ENCODE assay signal across 16 mouse cellular contexts in the genomic region with DNA sequence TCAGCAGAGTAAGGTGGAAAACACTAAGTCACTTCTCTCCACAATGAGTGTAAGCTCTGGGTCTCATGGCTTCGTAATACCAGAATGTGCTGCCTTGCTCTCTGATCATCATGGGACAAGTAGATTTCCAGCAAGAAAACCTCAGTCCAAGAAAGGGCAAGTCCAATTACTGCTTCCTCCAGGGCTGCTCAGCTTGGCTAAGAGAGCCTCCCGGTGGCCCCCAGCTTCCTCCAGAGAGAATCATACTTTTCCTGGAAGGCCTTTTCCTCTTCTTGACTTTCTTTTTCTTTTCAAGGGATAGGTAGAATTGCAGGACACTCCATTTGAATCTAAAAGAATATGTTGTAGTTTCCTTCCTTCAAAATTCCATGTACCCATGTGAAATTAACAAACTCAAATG.
DNase-seq lines count a peak whose midpoint lies in the region; ATAC-seq and TF ChIP-seq lines count a peak whose summit lies in the region.
"Had no signal": no experiment of that assay in that cellular context is flagged by ENCODE, and none has a peak within 500 bp of the region (broad histone marks: within the 10 kb centered on the region; RNA-seq: fewer than 3 reads in every experiment).

No protein-coding gene starts in this region.

- peak; percentile 57 for TF ChIP-seq CTCF in kidney, postnatal 0 days (IDR thresholded peaks at IDR 0.05; ENCODE audit: low read depth)

- no peak overlapping the region for H3K27ac ChIP-seq in kidney, postnatal 0 days
- no peak overlapping the region for H3K27ac ChIP-seq in kidney, embryonic 15.5 days
- no peak overlapping the region for H3K27ac ChIP-seq in hindbrain, embryonic 13.5 days
- H3K27ac ChIP-seq: embryonic facial prominence, embryonic 12.5 days; hindbrain, embryonic 15.5 days; limb, embryonic 13.5 days; liver, embryonic 15.5 days; midbrain, embryonic 15.5 days had no signal

- peak; percentile 11 for DNase-seq in adrenal gland, postnatal 14 days
- no peak for DNase-seq in adrenal gland, adult 18-20 months (ENCODE audit: low spot score in 2 of 2)
- DNase-seq in kidney, postnatal 0 days (ENCODE audit: low spot score), result peak; percentile 45
- peak; percentile 62 for DNase-seq in NIH3T3 (ENCODE audit: low read depth)
- peak; percentile 14 for DNase-seq in lung, postnatal 10 days
- no peak for DNase-seq in frontal cortex, adult 2 months (ENCODE audit: extremely low spot score in 1 of 2, low spot score in 1 of 2)
- DNase-seq: cerebellum, adult 8-10 months; thymus, postnatal 4 days had no signal

- no peak for ATAC-seq in kidney, postnatal 0 days (replicated peaks; ENCODE audit: low FRiP score, low read depth)
- no peak for ATAC-seq in kidney, embryonic 15.5 days (replicated peaks; ENCODE audit: low FRiP score)
- no peak for ATAC-seq in hindbrain, embryonic 13.5 days (ENCODE audit: low FRiP score)
- ATAC-seq: forebrain, embryonic 16.5 days; midbrain, embryonic 15.5 days had no signal

- WGBS in kidney, postnatal 0 days, result 59% methylated on average over 2 of the region's 2 CpGs
- WGBS in kidney, embryonic 15.5 days, result 67% methylated on average over 2 of the region's 2 CpGs
- 80% methylated on average over 2 of the region's 2 CpGs for WGBS in hindbrain, embryonic 13.5 days

- H3K4me1 ChIP-seq in kidney, postnatal 0 days (replicated peaks; ENCODE audit: insufficient read depth, low read length), result no peaks in the 10 kb centered on the region
- H3K4me1 ChIP-seq in kidney, embryonic 15.5 days, result peaks cover 9% of the 10 kb centered on the region
- 0 out of 2 replicates have a peak, but pooled peaks cover 4% of the 10 kb centered on the region for H3K4me1 ChIP-seq in hindbrain, embryonic 13.5 days (replicated peaks)
- H3K4me1 ChIP-seq: hindbrain, embryonic 15.5 days; liver, embryonic 15.5 days had no signal

- no peak overlapping the region for H3K4me2 ChIP-seq in kidney, postnatal 0 days (ENCODE audit: low read length)
- no peak overlapping the region for H3K4me2 ChIP-seq in kidney, embryonic 15.5 days
- no peak overlapping the region for H3K4me2 ChIP-seq in hindbrain, embryonic 13.5 days
- H3K4me2 ChIP-seq: embryonic facial prominence, embryonic 12.5 days; hindbrain, embryonic 15.5 days; limb, embryonic 13.5 days; liver, embryonic 15.5 days; midbrain, embryonic 15.5 days had no signal

- no peaks in the 10 kb centered on the region for H3K27me3 ChIP-seq in kidney, postnatal 0 days (ENCODE audit: insufficient read depth, low read length)
- no peaks in the 10 kb centered on the region for H3K27me3 ChIP-seq in kidney, embryonic 15.5 days
- H3K27me3 ChIP-seq in hindbrain, embryonic 13.5 days, result no peaks in the 10 kb centered on the region
- H3K27me3 ChIP-seq: embryonic facial prominence, embryonic 12.5 days; hindbrain, embryonic 15.5 days; limb, embryonic 13.5 days; liver, embryonic 15.5 days; midbrain, embryonic 15.5 days had no signal

- no peak overlapping the region for H3K4me3 ChIP-seq in kidney, postnatal 0 days (replicated peaks; ENCODE audit: low read depth, low read length)
- no peak overlapping the region for H3K4me3 ChIP-seq in kidney, embryonic 15.5 days (replicated peaks)
- no peak overlapping the region for H3K4me3 ChIP-seq in hindbrain, embryonic 13.5 days
- H3K4me3 ChIP-seq: embryonic facial prominence, embryonic 12.5 days; hindbrain, embryonic 15.5 days; limb, embryonic 13.5 days; liver, embryonic 15.5 days; midbrain, embryonic 15.5 days had no signal

- no peaks in the 10 kb centered on the region for H3K9me3 ChIP-seq in kidney, postnatal 0 days (replicated peaks; ENCODE audit: low read length)
- no peaks in the 10 kb centered on the region for H3K9me3 ChIP-seq in kidney, embryonic 15.5 days (replicated peaks)
- H3K9me3 ChIP-seq in hindbrain, embryonic 13.5 days, result no peaks in the 10 kb centered on the region
- H3K9me3 ChIP-seq: embryonic facial prominence, embryonic 12.5 days; hindbrain, embryonic 15.5 days; limb, embryonic 13.5 days; liver, embryonic 15.5 days; midbrain, embryonic 15.5 days had no signal

- no peaks in the 10 kb centered on the region for H3K36me3 ChIP-seq in kidney, postnatal 0 days (ENCODE audit: insufficient read depth, low read length)
- H3K36me3 ChIP-seq in kidney, embryonic 15.5 days, result no peaks in the 10 kb centered on the region
- no peaks in the 10 kb centered on the region for H3K36me3 ChIP-seq in hindbrain, embryonic 13.5 days
- H3K36me3 ChIP-seq: embryonic facial prominence, embryonic 12.5 days; hindbrain, embryonic 15.5 days; limb, embryonic 13.5 days; liver, embryonic 15.5 days; midbrain, embryonic 15.5 days had no signal

- no peak overlapping the region for H3K9ac ChIP-seq in kidney, postnatal 0 days (ENCODE audit: low read depth, low read length)
- H3K9ac ChIP-seq in kidney, embryonic 15.5 days, result no peak overlapping the region
- no peak overlapping the region for H3K9ac ChIP-seq in hindbrain, embryonic 13.5 days
- H3K9ac ChIP-seq: embryonic facial prominence, embryonic 12.5 days; hindbrain, embryonic 15.5 days; limb, embryonic 13.5 days; liver, embryonic 15.5 days; midbrain, embryonic 15.5 days had no signal

Comparison
In these comparisons a context has a peak if more than half of its experiments do, and no peak if none do; other contexts are left out.
1. DNase-seq: peak in adrenal gland, postnatal 14 days (single experiment), kidney, postnatal 0 days (single experiment), NIH3T3 (single experiment) and lung, postnatal 10 days (single experiment); none in adrenal gland, adult 18-20 months (0 of 2) and frontal cortex, adult 2 months (0 of 2).